11 mouse cellular contexts compared by ENCODE assay signal in genomic region chr7:3594686-3595085, GRCm38 (mm10). TPM values are rescaled to one million over a fixed set of nuclear protein-coding genes. Genes with fewer than 3 reads are reported as not detected.
DNase-seq lines count a peak whose midpoint lies in the region; ATAC-seq and TF ChIP-seq lines count a peak whose summit lies in the region.
"Had no signal": no experiment of that assay in that cellular context is flagged by ENCODE, and none has a peak within 500 bp of the region (broad histone marks: within the 10 kb centered on the region; RNA-seq: fewer than 3 reads in every experiment).

No protein-coding gene starts in this region.

- no peak overlapping the region for H3K9ac ChIP-seq in kidney, postnatal 0 days (ENCODE audit: low read depth, low read length)
- H3K9ac ChIP-seq in embryonic facial prominence, embryonic 15.5 days, result no peak overlapping the region
- H3K9ac ChIP-seq: midbrain, embryonic 15.5 days had no signal

- ATAC-seq in kidney, postnatal 0 days (replicated peaks; ENCODE audit: low FRiP score, low read depth), result peak; percentile 49; the same call in 1 of the 2 replicates
- ATAC-seq in G1E (ENCODE audit: extremely low read depth, insufficient number of reproducible peaks, low FRiP score, poor library complexity, severe bottlenecking), result no peak
- no peak for ATAC-seq in embryonic facial prominence, embryonic 15.5 days (ENCODE audit: insufficient number of reproducible peaks, low FRiP score, low TSS enrichment, low read depth)
- ATAC-seq in megakaryocyte, adult 5-6 weeks (ENCODE audit: poor library complexity, severe bottlenecking), result peak; percentile 30; the same call in 1 of the 2 replicates

- H3K4me2 ChIP-seq in kidney, postnatal 0 days (ENCODE audit: low read length), result peak overlapping the region; percentile 9; the same call in 1 of the 2 replicates
- 0 out of 2 replicates have a peak overlapping the region, but pooled peaks have one; percentile 2 for H3K4me2 ChIP-seq in embryonic facial prominence, embryonic 15.5 days (replicated peaks)
- H3K4me2 ChIP-seq: midbrain, embryonic 15.5 days had no signal

- H3K27ac ChIP-seq in kidney, postnatal 0 days, result no peak overlapping the region
- no peak overlapping the region for H3K27ac ChIP-seq in embryonic facial prominence, embryonic 15.5 days (replicated peaks)
- H3K27ac ChIP-seq: midbrain, embryonic 15.5 days had no signal

- H3K4me3 ChIP-seq in kidney, postnatal 0 days (replicated peaks; ENCODE audit: low read depth, low read length), result no peak overlapping the region
- H3K4me3 ChIP-seq in G1E (ENCODE audit: low read depth, low read length), result peak overlapping the region; percentile 51; the same call in 1 of the 2 replicates
- no peak overlapping the region; the same call in 1 of the 2 replicates for H3K4me3 ChIP-seq in embryonic facial prominence, embryonic 15.5 days (replicated peaks)
- H3K4me3 ChIP-seq: midbrain, embryonic 15.5 days had no signal

- TF ChIP-seq CTCF in kidney, postnatal 0 days (IDR thresholded peaks at IDR 0.05; ENCODE audit: low read depth), result 0 out of 2 replicates have a peak, but pooled peaks have one; percentile 7
- TF ChIP-seq CTCF in G1E (IDR thresholded peaks at IDR 0.05; ENCODE audit: low read depth, low read length), result no peak

- no peaks in the 10 kb centered on the region for H3K4me1 ChIP-seq in kidney, postnatal 0 days (replicated peaks; ENCODE audit: insufficient read depth, low read length)
- 0 out of 2 replicates have a peak, but pooled peaks cover 2% of the 10 kb centered on the region for H3K4me1 ChIP-seq in G1E (ENCODE audit: insufficient read depth, low read depth, low read length)
- H3K4me1 ChIP-seq in embryonic facial prominence, embryonic 15.5 days, result no peaks in the 10 kb centered on the region
- H3K4me1 ChIP-seq: midbrain, embryonic 15.5 days had no signal

- no peaks in the 10 kb centered on the region for H3K9me3 ChIP-seq in kidney, postnatal 0 days (replicated peaks; ENCODE audit: low read length)
- H3K9me3 ChIP-seq in G1E (replicated peaks), result no peaks in the 10 kb centered on the region
- H3K9me3 ChIP-seq in embryonic facial prominence, embryonic 15.5 days (replicated peaks), result no peaks in the 10 kb centered on the region
- H3K9me3 ChIP-seq: midbrain, embryonic 15.5 days had no signal

- 15% methylated on average over 5 of the region's 5 CpGs for WGBS in kidney, postnatal 0 days
- 16% methylated on average over 5 of the region's 5 CpGs for WGBS in embryonic facial prominence, embryonic 15.5 days

- H3K27me3 ChIP-seq in kidney, postnatal 0 days (ENCODE audit: insufficient read depth, low read length), result no peaks in the 10 kb centered on the region
- H3K27me3 ChIP-seq in G1E (ENCODE audit: insufficient read depth, low read length), result no peaks in the 10 kb centered on the region
- H3K27me3 ChIP-seq in embryonic facial prominence, embryonic 15.5 days, result no peaks in the 10 kb centered on the region
- H3K27me3 ChIP-seq: midbrain, embryonic 15.5 days had no signal

- DNase-seq in kidney, postnatal 0 days (ENCODE audit: low spot score), result no peak
- DNase-seq in kidney, adult 9 months, result no peak
- no peak for DNase-seq in G1E (ENCODE audit: low spot score)
- no peak for DNase-seq in frontal cortex, adult 2 months (ENCODE audit: extremely low spot score in 1 of 2, low spot score in 1 of 2)
- DNase-seq in ovary, postnatal 10 days (ENCODE audit: low spot score), result no peak
- no peak for DNase-seq in adrenal gland, postnatal 25 days
- DNase-seq: right cerebral cortex, postnatal 14 days had no signal

- no peaks in the 10 kb centered on the region for H3K36me3 ChIP-seq in kidney, postnatal 0 days (ENCODE audit: insufficient read depth, low read length)
- no peaks in the 10 kb centered on the region for H3K36me3 ChIP-seq in G1E (replicated peaks)
- H3K36me3 ChIP-seq in embryonic facial prominence, embryonic 15.5 days, result no peaks in the 10 kb centered on the region
- H3K36me3 ChIP-seq: midbrain, embryonic 15.5 days had no signal

RNA-seq across cellular contexts. Expression of gene Oscar, which starts 21.3 kb away (rescaled TPM):
- 0.14 TPM in 1 of 2 replicates, not detected in the other for polyA plus RNA-seq in kidney, postnatal 0 days (2015; fragmentation: Nextera tagmentation; extraction: Ambion mirVana)
- not detected in 2 replicates for total RNA-seq in G1E (2014; fragmentation: Nextera tagmentation)
- total RNA-seq in G1E (2017), result 0.05 and 0.06 TPM in 2 replicates
- polyA plus RNA-seq in G1E (2012), result not detected in 2 replicates
- 0.83 and 1.0 TPM in 2 replicates for polyA plus RNA-seq in embryonic facial prominence, embryonic 15.5 days (2015; fragmentation: Nextera tagmentation; extraction: Ambion mirVana)
- total RNA-seq in megakaryocyte, adult 5-6 weeks (2015), result not detected in 2 replicates
- not detected in 2 replicates for total RNA-seq in megakaryocyte, adult 5-6 weeks (2017)
- polyA plus RNA-seq in frontal cortex, adult 2 months (2012; rRNA removed), result 4.9 and 5.5 TPM in 2 replicates
- total RNA-seq in adrenal gland, postnatal 25 days (2021), result 0.39 TPM in 1 of 2 replicates, not detected in the other
- total RNA-seq: adrenal gland, postnatal 14 days had no signal

RNA-seq across cellular contexts. Expression of gene Ndufa3, which starts 22.5 kb away (rescaled TPM):
- 637 and 674 TPM in 2 replicates for polyA plus RNA-seq in kidney, postnatal 0 days (2015; fragmentation: Nextera tagmentation; extraction: Ambion mirVana)
- total RNA-seq in G1E (2014; fragmentation: Nextera tagmentation) (179 and 192 TPM in 2 replicates), G1E (2017) (234 and 290 TPM in 2 replicates)
- 18.5 and 18.9 TPM in 2 replicates for polyA plus RNA-seq in G1E (2012)
- polyA plus RNA-seq in embryonic facial prominence, embryonic 15.5 days (2015; fragmentation: Nextera tagmentation; extraction: Ambion mirVana), result 483 and 493 TPM in 2 replicates
- total RNA-seq in megakaryocyte, adult 5-6 weeks (2015), result 263 and 351 TPM in 2 replicates
- 273 and 274 TPM in 2 replicates for total RNA-seq in megakaryocyte, adult 5-6 weeks (2017)
- polyA plus RNA-seq in frontal cortex, adult 2 months (2012; rRNA removed), result 302 and 306 TPM in 2 replicates
- total RNA-seq in adrenal gland, postnatal 25 days (2021), result 484 and 641 TPM in 2 replicates

RNA-seq across cellular contexts. Expression of gene Tfpt, which starts 35.0 kb away (rescaled TPM):
- 17.0 and 19.3 TPM in 2 replicates for polyA plus RNA-seq in kidney, postnatal 0 days (2015; fragmentation: Nextera tagmentation; extraction: Ambion mirVana)
- total RNA-seq in G1E (2014; fragmentation: Nextera tagmentation) (22.2 and 38.2 TPM in 2 replicates), G1E (2017) (29.1 and 40.2 TPM in 2 replicates)
- 44.0 and 44.2 TPM in 2 replicates for polyA plus RNA-seq in G1E (2012)
- polyA plus RNA-seq in embryonic facial prominence, embryonic 15.5 days (2015; fragmentation: Nextera tagmentation; extraction: Ambion mirVana), result 27.1 and 28.3 TPM in 2 replicates
- 20.8 and 30.4 TPM in 2 replicates for total RNA-seq in megakaryocyte, adult 5-6 weeks (2015)
- 23.8 and 28.4 TPM in 2 replicates for total RNA-seq in megakaryocyte, adult 5-6 weeks (2017)
- polyA plus RNA-seq in frontal cortex, adult 2 months (2012; rRNA removed), result 38.1 and 43.3 TPM in 2 replicates
- total RNA-seq in adrenal gland, postnatal 25 days (2021), result 22.8 and 24.4 TPM in 2 replicates

RNA-seq across cellular contexts. Expression of gene Prpf31, which starts 35.1 kb away (rescaled TPM):
- 66.3 and 74.6 TPM in 2 replicates for polyA plus RNA-seq in kidney, postnatal 0 days (2015; fragmentation: Nextera tagmentation; extraction: Ambion mirVana)
- 34.4 and 43.3 TPM in 2 replicates for total RNA-seq in G1E (2014; fragmentation: Nextera tagmentation)
- 97.9 and 104 TPM in 2 replicates for total RNA-seq in G1E (2017)
- polyA plus RNA-seq in G1E (2012), result 52.6 and 59.2 TPM in 2 replicates
- polyA plus RNA-seq in embryonic facial prominence, embryonic 15.5 days (2015; fragmentation: Nextera tagmentation; extraction: Ambion mirVana), result 87.1 and 94.3 TPM in 2 replicates
- total RNA-seq in megakaryocyte, adult 5-6 weeks (2015), result 15.1 and 21.1 TPM in 2 replicates
- total RNA-seq in megakaryocyte, adult 5-6 weeks (2017), result 51.0 and 66.7 TPM in 2 replicates
- polyA plus RNA-seq in frontal cortex, adult 2 months (2012; rRNA removed), result 59.0 and 68.2 TPM in 2 replicates
- total RNA-seq in adrenal gland, postnatal 25 days (2021), result 42.0 and 46.4 TPM in 2 replicates

RNA-seq across cellular contexts. Expression of gene Cnot3, which starts 50.4 kb away (rescaled TPM):
- polyA plus RNA-seq in kidney, postnatal 0 days (2015; fragmentation: Nextera tagmentation; extraction: Ambion mirVana), result 39.0 and 41.7 TPM in 2 replicates
- total RNA-seq in G1E (2014; fragmentation: Nextera tagmentation) (245 and 285 TPM in 2 replicates), G1E (2017) (13.9 and 20.7 TPM in 2 replicates)
- 506 and 556 TPM in 2 replicates for polyA plus RNA-seq in G1E (2012)
- polyA plus RNA-seq in embryonic facial prominence, embryonic 15.5 days (2015; fragmentation: Nextera tagmentation; extraction: Ambion mirVana), result 59.0 and 65.3 TPM in 2 replicates
- 119 and 123 TPM in 2 replicates for total RNA-seq in megakaryocyte, adult 5-6 weeks (2015)
- 23.5 and 36.8 TPM in 2 replicates for total RNA-seq in megakaryocyte, adult 5-6 weeks (2017)
- 49.5 and 63.6 TPM in 2 replicates for polyA plus RNA-seq in frontal cortex, adult 2 months (2012; rRNA removed)
- total RNA-seq in adrenal gland, postnatal 25 days (2021), result 71.6 and 75.9 TPM in 2 replicates

Comparison
In these comparisons a context has a peak if more than half of its experiments do, and no peak if none do; other contexts are left out.
1. ATAC-seq: peak in kidney, postnatal 0 days (single experiment) and megakaryocyte, adult 5-6 weeks (single experiment); none in G1E (single experiment) and embryonic facial prominence, embryonic 15.5 days (single experiment).
2. RNA of gene Ndufa3, which starts 22.5 kb away (polyA plus RNA-seq): 637 to 674 TPM in kidney, postnatal 0 days, 483 to 493 TPM in embryonic facial prominence, embryonic 15.5 days and 302 to 306 TPM in frontal cortex, adult 2 months; 18.5 to 18.9 TPM in G1E; every median in the first group is over 10 times any median in the second.